Mouse (Mus musculus): ENCODE measurements around the gene Wfdc6b.
"Not testable (repeated sequence)": the region's sequence is repeated elsewhere in the genome, so short reads cannot be mapped to it uniquely, and the experiment has no call there.

The Wfdc6b gene

DNA sequence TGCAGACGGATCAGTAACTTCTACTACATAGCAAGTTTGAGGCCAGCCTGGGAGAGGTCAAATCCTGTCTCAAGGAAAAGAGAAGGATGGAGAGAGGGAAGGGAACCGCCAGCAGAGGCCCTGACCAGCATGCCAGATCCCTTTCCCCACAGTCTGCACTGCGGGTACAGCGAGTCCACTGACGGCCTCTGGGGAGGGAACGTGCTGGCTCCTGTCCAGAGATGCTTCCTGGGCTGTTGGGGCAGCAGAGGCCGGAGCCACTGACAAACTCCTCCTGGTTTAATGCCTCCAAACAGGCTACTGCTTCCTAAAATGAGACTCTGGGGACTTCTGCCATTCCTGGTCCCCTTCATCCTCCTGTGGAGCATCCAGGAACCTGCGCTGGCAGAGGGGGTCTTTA is at the start of gene Wfdc6b, which contains the start of gene Wfdc8:
Gene Wfdc6b (plus strand): TSS at position 52 of the 400 bp plus-strand sequence.
Gene Wfdc8 (minus strand): TSS at position 156 of the 400 bp plus-strand sequence.
- peak; percentile 68 for DNase-seq (ENCODE audit: low spot score)

DNA sequence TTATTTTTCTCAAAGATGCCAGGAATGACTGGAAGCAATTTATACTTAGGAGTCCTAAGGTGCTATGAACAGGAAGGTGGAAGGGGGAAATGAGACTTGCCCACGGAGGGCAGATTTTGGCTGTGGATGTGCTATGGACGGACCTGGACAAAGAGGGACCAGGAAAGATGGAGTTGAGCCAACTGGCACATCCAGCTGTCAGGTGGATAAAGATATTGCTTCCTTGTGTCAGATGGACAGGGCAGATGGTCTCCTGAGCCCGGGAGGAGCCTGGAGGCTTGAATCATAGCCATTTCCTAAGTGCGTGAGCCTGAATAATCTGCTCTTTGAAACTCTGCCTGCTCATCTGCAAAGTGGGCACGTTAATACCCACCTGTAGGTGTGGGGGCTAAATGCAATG is 49.0 kb upstream of the Wfdc6b start:
- DNase-seq (ENCODE audit: low spot score) = no peak

DNA sequence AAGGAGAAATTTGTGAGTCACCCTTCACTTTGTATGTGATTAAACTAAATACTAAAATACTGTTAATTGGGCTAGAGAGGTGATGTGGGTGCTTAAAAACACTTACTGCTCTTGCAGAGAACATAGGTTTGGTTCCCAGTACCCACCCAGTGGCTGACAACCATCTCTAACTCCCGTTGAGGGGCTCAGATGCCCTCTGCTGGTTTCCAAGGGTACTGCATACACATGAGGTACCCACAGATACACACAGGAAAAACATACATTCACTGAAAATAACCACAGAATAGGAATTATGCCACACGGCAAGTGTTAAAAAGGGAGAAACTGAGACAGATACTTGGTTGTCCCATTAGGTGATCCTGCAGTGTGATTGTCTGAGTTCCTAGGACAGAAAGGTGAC is 46.3 kb upstream of the Wfdc6b start:
- DNase-seq (ENCODE audit: low spot score) = no peak

DNA sequence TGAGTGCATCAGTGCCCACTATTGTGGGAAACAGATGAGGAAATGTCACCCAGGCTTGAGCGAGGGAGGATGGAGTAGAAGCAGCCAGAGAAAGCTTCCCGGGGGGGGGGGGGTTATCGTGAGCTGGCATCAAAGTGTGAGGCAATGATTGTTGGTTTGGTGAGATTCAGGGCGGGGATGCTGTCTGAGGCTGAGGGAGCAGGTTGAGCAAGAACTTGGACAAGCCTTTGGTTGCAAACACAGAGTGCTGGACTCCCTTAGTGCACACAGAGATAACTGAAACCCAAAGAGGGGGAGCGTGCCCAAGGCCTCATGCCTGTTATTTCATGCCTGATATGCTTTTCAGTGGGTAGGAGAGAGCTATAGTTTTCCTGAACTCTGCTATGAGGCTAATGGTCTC is 45.9 kb upstream of the Wfdc6b start:
- DNase-seq (ENCODE audit: low spot score) = no peak

DNA sequence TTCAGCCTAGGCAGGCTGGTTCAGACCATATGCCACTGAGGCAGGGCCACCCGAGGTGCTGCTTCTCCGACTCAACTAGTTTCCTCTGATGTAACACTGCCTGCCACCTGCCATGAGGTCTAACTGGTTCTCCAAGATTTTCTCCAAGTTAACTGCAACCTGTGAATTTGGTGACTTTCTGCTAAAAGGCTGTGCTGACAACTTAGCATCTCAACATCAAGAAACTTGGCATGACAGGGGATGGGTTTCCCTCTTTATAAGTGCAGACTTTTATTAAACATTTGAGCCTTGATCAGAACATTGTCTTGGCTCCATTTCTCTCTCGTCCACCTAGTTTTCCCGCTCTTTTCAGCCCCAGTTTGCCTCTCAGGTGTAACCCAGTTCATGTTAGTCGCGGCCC is 40.0 kb upstream of the Wfdc6b start, which contains the start of gene Spint3:
Gene Spint3 (minus strand): TSS at position 101 of the 400 bp plus-strand sequence.
- DNase-seq (ENCODE audit: low spot score) = not testable (repeated sequence)

DNA sequence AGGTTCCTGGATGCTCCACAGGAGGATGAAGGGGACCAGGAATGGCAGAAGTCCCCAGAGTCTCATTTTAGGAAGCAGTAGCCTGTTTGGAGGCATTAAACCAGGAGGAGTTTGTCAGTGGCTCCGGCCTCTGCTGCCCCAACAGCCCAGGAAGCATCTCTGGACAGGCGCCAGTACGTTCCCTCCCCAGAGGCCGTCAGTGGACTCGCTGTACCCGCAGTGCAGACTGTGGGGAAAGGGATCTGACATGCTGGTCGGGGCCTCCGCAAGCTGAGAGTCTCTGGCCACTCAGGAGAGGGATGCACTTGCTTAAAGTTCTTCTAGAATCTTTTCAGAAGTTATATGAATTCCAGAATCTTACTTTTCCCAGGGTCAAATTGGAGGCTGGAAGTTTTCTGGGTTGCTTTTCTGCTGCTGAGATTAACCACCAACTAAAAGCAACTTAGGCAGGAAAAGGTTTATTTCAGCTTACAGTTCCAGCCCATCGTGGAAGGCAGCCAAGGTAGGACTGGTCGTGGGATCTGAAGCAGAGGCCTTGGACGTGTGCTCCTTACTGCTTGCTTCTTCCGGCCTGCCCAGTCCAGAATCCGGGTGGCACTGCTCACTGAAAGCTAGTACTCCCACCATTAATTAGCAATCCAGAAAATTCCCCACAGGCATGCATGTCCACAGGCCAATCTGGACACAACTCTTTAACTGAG is 28.1 kb upstream of the Wfdc6b start, which contains the start of gene Wfdc6a:
Gene Wfdc6a (minus strand): TSS at position 423 of the 701 bp plus-strand sequence.
- DNase-seq (ENCODE audit: low spot score) = peak; percentile 35

DNA sequence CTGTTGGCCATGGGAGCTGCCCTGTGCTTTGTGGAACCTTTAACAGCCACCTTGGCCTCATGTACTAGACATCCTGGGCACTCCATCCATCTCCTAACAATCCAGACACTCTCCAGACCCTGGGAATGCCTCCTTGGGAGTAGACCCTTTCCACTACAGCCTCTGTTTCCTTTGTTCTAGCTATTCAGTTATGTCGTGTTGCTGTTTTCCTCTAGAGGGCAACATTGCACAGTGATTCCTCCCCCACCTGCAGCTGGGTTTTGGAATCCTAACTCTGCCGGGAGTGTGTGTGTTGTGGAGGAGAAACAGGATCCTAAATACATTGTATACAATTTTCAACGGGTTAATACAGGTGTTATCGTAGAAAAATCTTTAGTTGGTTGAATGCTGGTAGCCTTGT is 21.3 kb upstream of the Wfdc6b start:
- peak; percentile 22 for DNase-seq (ENCODE audit: low spot score)

DNA sequence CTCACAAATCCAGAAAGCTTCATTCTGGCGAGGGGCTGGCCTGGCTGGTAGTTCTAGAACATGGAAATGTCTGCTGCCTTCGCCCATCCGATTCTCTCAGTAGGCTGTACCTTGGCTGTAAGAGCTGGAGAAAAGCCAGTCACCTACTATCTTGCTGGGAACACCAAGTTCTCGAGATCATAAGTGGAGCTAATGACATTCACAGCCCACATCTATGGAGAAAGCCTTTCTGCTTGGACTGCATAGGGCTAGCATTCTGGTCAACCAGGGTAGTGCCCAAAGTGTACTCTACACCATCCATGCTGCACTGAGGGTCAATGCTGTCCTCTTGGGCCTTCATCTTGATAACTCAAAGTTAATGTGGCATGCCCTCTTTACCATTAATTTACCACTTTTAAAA is 19.8 kb upstream of the Wfdc6b start, which contains the start of gene Eppin:
Gene Eppin (minus strand): TSS at position 101 of the 400 bp plus-strand sequence.
- no peak for DNase-seq (ENCODE audit: low spot score)

DNA sequence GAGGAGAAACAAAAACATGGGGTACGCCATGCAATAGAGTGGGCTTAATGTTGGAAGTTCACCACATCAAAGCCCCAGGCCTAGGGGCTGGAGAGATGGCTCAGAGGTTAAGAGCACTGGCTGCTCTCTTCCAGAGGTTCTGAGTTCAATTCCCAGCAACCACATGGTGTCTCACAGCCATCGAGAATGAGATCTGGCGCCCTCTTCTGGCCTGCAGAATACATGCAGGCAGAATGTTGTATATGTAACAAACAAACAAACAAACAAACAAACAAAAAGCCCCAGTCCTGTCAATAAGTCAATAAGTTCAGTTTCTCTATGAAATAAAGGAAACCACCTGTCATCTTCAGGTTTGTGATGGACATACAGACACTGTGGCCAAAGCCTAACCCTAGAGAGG is 13.1 kb upstream of the Wfdc6b start:
- no peak for DNase-seq (ENCODE audit: low spot score)

DNA sequence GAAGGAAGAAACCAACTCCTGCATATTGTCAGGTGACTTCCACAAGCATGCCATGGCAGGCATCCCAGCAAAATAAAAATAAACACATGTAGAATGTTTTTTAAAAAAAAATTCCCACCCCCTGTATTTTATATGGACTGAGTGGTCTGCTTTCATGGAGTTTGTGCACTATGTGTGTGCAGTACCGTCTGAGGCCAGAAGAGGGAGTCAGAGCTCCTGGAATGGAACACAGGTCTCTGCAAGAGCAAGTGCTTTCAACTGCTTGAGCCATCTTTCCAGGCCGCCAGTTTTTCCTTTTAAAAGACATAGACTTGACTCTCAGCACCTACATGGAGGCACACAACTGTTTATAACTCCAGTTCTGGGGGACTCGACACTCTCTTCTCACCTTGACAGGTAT is 9.8 kb upstream of the Wfdc6b start:
- no peak for DNase-seq (ENCODE audit: low spot score)

DNA sequence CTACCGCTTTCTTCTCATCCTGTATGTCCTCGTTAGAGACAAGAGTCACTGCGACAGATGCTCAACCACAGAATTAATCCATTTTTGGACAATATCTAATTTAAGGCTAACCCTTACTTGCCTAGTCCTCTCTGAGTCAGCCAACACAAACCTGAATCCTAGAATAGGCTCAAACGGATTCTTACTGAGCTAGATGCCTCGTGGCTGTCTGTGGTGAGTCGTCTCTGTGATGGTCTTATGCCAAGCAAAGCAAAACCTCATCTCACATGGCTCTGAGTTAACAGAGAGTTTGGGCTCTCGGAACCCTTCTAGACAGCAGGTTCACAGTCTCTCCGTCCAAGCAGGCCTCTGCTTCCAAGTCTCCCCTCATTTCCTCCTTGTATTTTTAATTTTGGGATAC is 8.9 kb upstream of the Wfdc6b start:
- no peak for DNase-seq (ENCODE audit: low spot score)

DNA sequence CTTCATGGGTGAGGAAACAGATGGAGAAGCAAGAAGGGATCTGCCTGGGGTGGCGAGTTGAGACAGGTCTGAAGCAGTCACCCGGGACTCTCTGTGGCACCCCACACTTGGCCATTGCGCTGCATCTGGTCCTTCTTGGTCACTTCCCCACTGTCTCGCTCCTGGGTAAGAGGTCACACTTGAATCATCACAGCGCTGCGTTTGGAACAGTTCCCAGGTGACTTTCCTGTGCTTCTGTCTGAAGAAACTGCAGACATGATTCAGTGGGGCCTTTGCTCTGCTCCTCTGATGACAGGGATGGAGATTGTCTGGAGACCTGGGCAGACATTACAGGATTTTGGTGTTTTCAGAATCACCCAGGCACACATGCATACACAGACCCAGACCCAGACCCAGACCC is 4.5 kb upstream of the Wfdc6b start:
- DNase-seq (ENCODE audit: low spot score) = no peak

DNA sequence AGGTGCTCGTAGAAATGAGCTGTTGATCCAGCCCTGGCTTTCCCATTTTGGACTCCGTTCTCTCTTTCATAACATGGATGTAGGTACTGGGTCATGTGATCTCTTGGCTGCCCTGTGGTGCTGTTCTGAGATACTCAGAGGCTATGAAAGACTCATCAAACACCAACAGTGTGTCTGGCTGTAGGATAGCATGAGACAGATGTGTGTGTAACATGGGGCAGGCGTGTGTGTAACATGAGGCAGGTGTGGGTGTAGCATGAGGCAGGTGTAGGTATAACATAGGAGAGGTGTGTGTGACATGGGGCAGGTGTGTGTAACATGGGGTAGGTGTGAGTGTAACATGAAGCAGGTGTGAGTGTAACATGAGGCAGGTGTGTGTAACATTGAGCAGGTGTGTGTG is 2.1 kb downstream of the Wfdc6b start:
- no peak for DNase-seq (ENCODE audit: low spot score)

DNA sequence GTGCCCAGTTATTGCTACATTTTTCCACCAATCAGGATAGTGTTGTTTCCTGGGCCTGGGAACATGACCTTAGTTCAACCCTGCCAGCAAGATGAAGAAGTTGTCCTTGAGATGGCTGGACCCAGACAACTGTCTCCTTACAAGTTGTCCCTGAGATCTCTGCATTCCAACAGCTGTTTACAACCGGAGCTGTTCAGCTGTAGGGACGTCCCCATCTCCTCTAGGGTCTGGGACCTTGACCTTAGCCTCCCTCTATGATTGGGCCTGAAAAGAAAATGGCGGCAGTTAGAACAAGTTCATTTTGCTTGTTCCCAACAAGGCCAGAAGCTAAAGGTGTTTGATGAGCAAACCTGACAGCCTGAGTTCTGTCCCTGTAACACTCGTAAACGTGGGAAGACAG is 5.7 kb downstream of the Wfdc6b start:
- peak; percentile 28 for DNase-seq (ENCODE audit: low spot score)

DNA sequence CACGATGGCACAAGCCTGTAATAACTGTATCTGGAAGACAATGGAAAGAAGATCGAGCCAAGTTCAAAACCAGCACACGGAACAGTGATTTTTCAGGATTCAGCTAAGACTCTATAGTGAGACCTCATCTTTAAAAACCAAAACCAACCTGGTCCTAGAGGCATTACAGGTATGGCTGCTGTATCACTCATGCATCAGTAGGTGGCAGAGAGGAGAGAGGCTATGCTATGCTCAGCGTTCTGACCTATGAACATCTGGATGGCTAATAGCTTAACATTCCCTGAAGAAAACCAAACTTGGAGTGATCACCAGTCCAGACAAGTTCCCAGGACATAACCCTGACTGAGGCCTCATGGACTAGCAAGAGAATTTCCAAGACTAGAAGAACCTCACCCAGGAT is 8.5 kb downstream of the Wfdc6b start:
- no peak for DNase-seq (ENCODE audit: low spot score)

DNA sequence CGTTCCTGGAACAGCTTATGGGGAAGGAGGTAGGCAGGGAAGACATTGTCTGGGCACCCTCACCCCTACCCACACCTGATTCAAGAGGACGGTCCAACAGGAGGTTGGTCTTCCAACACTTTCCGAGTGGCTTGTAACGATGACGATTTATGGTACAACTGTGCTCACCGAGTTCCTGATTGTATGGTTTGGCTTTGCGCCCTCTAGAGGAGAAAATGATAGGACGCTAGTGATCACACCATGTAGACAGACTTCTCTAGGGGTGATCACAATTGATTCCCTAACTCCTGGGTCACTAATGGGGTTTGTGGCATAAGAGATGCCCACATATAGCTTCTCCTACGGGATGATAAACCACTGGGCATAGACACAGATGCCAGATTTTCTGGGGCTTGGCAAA is 21.9 kb downstream of the Wfdc6b start:
- DNase-seq (ENCODE audit: low spot score) = no peak

DNA sequence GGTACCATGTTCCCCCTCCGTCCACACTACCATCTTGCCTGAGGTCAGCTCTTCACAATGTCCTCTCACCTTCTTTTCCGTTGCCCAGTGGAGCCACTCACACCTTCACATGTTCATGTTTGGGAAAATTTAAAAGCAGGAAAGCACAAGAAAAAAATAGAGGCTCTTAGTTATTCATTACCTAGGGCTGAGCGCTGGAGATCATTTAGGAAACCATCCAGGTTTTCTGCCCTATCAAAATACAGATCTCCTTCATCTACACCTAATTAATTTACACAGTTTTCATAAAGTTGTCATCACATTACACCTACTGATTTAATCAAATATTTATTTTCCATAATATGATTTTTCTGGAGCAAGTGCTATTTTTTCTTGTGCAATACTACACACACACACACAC is 25.4 kb downstream of the Wfdc6b start, which contains the start of gene Wfdc16:
Gene Wfdc16 (minus strand): TSS at position 101 of the 400 bp plus-strand sequence.
- DNase-seq (ENCODE audit: low spot score) = no peak

DNA sequence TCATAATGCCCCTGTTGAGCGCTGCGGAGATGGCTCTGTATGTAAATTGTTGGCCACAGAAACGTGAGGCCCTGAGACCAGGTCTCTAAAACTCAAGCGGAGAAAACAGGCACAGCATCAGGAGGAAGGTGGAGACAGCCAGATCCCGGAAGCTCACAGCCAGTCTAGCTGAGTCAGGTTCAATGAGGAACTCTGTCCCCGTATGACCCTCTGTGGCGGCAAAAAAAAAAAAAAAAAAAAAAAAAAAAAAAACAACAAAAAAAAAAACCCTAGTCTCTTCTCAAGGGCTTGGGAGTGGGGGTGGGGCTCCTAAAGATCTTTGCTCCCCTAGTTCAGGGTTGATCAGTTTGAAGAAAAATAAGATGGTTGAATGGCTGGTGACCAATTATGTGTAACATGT is 27.8 kb downstream of the Wfdc6b start:
- DNase-seq (ENCODE audit: low spot score) = peak; percentile 28

DNA sequence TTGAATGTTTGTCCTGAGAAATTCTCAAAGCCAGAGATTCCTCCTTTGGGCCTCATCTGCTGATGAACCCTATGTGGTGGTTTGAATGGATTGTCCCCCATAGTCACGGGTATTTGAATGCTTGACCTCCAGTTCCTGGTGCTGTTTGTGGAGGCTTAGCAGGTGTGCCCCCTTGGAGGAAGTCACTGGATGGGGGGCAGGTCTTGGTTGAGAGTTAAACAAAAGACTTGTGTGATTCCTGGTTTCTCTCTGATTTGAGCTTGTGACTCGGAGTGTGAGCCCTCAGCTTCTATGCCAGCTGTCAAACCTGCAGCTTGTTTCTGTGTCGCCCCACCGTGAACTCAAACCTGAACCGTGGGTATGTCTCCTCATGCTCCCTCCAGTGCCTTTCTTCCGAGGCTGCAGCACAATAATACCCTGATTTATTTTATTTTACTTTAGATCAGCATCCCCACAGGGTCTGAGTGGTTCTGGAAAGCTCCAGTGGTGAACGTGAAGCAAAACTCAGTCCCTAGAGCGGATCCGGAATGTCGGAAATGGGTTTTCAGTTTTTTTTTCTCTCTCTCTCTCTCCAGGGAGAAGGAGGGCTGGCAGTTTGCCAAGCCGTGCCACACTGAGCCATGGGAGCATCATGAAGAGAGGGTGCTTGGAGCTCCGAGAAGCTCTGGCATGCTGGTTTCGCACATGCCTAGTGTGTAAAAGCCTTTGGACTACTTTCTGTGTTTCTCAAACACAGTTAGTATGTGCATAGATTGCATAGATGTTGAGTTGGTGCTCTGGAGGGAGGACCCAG is 28.8 kb downstream of the Wfdc6b start:
- no peak for DNase-seq (ENCODE audit: low spot score)

DNA sequence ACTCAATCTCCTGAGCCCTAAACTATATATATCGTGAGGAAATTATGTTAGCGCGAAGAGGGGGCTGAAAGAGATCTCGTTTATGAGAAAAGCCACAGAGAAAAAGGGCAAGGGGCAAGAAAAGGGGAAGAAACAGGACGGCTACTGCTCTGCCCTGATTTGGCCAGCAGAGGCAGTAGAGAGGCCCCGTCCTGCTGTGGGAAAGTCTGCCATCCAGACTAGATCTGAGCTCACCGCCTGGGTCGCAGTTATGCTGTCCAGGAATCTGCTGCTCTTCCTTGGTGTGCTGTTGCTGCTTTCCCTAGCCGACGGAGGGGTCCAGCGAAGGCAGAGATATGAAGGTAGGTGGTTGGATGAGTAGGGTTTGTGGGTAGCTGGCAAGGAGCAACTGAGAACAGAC is 42.5 kb downstream of the Wfdc6b start, which contains the start of gene Wfdc10:
Gene Wfdc10 (plus strand): TSS at position 189 of the 400 bp plus-strand sequence.
- DNase-seq (ENCODE audit: low spot score) = peak; percentile 46

DNA sequence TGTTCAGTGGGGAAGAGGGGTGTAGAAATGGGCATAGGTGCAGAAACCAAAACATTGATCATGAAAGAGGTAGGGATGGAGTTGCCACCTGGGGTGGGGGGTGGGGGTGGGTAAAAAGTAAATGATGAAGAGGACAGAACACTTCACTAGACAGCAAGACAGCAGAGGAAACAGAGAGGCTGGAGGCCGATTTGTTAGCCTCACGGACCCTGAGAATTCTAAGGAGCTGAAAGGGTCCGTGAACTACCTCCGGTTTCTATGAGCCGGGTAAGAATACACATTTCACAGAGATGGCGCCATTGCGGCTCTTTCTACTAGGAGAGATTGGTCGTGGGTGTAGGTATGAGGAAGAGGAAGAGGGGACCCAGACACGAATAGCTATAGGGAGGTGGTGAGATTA is 43.2 kb downstream of the Wfdc6b start, which contains the start of gene Wfdc9:
Gene Wfdc9 (minus strand): TSS at position 101 of the 400 bp plus-strand sequence.
- no peak for DNase-seq (ENCODE audit: low spot score)

DNA sequence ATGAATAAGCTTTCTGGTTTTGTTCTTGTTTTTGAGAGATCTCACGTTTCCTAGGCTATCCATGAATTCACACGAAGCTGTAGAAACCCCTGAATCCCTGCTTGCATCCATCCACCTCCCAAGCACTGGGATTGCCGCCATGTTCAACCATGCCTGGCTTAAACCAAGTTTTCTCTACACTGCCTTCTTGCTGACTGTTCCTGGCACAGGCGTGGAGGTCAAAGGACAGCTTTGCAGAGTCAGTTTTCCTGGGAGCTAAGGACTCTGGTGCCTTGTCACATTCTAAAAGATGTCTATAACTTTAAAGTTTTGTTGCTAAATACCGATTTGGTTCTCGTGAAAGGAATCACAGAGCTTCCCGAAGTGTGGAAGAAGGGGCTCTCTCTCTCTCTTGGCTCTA is 51.5 kb downstream of the Wfdc6b start:
- no peak for DNase-seq (ENCODE audit: low spot score)

Measured in lung, postnatal 25 days (tissue).